Mouse (Mus musculus): ENCODE measurements around the gene Fxyd7. TPM values are rescaled to one million over a fixed set of nuclear protein-coding genes. Genes with fewer than 3 reads are reported as not detected.

Gene Fxyd7
- polyA plus RNA-seq (2015; fragmentation: Nextera tagmentation; extraction: Ambion mirVana) = 181 and 239 TPM in 2 replicates

DNA sequence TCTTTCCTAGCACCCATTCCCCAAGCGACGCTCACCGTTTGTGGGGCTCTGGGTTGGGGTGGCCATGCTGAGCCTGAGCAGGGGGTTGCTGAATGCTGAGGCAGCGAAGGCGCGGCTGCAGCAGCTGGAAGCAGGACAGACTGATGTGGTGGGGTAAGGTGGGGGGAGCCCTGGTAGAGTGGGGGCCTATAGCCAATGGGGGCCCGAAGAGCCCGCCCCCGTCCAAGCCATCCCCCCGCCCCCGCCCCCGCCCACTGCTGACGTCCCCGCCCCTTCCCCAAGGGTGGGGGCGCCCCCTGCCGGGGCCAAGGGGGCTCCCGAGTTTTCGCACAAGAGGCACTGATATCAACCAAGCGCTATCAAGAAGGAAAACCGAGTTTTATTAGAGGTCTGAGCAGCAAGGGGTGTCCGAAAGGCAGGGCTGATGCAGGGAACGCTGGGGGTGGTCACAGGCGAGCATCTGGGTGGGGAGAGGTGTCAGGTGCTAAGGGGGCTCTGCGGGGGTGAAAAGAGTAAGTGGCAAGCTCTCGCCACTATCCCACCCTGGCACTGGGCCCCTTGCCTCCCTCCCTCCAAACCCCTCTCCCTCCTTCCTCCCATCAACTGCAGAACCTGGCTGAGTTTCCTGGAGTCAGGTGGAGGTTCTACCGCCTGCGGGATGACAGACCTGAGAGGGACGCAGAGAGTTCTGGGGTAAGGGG is at the start of gene Fxyd7:
TSS of gene Fxyd7 (minus strand) at position 147 of the 701 bp plus-strand sequence.
- peak within 1 kb of the TSS; percentile 68 for H3K9ac ChIP-seq
- peak within 1 kb of the TSS; percentile 63 for H3K4me2 ChIP-seq
- no peaks in the 10 kb centered on the region for H3K9me3 ChIP-seq
- H3K4me1 ChIP-seq (replicated peaks) = peaks cover 58% of the 10 kb centered on the region
- ATAC-seq (ENCODE audit: low read depth) = peak; percentile 46; the same call in 1 of the 2 replicates
- peaks cover 70% of the 10 kb centered on the region for H3K27me3 ChIP-seq
- 4% methylated on average over 20 of the region's 28 CpGs for WGBS
- peak within 1 kb of the TSS; percentile 70 for H3K27ac ChIP-seq (replicated peaks)
- no peaks in the 10 kb centered on the region for H3K36me3 ChIP-seq
- H3K4me3 ChIP-seq = peak within 1 kb of the TSS; percentile 42

GRCm38 (mm10) chr7:31100786-31101185 is 49.5 kb upstream of the Fxyd7 start:
- no peak for ATAC-seq (ENCODE audit: low read depth)
- no peak overlapping the region for H3K4me3 ChIP-seq
- 85% methylated on average over 14 of the region's 14 CpGs for WGBS
- H3K9me3 ChIP-seq = no peaks in the 10 kb centered on the region
- H3K9ac ChIP-seq = no peak overlapping the region
- no peaks in the 10 kb centered on the region for H3K36me3 ChIP-seq
- no peak overlapping the region for H3K4me2 ChIP-seq
- no peak overlapping the region for H3K27ac ChIP-seq (replicated peaks)
- H3K4me1 ChIP-seq (replicated peaks) = no peaks in the 10 kb centered on the region
- no peaks in the 10 kb centered on the region for H3K27me3 ChIP-seq

GRCm38 (mm10) chr7:31099612-31099982 is 48.3 kb upstream of the Fxyd7 start:
- Histone ChIP-seq H3K4me1 (replicated peaks) (no peaks in the 10 kb centered on the region), H3K4me3 (no peak overlapping the region), H3K27me3 (no peaks in the 10 kb centered on the region), H3K9ac (no peak overlapping the region), H3K27ac (replicated peaks) (no peak overlapping the region), H3K9me3 (no peaks in the 10 kb centered on the region), H3K4me2 (no peak overlapping the region), H3K36me3 (no peaks in the 10 kb centered on the region)
- 94% methylated on average over 6 of the region's 6 CpGs for WGBS
- ATAC-seq (ENCODE audit: low read depth) = no peak

DNA sequence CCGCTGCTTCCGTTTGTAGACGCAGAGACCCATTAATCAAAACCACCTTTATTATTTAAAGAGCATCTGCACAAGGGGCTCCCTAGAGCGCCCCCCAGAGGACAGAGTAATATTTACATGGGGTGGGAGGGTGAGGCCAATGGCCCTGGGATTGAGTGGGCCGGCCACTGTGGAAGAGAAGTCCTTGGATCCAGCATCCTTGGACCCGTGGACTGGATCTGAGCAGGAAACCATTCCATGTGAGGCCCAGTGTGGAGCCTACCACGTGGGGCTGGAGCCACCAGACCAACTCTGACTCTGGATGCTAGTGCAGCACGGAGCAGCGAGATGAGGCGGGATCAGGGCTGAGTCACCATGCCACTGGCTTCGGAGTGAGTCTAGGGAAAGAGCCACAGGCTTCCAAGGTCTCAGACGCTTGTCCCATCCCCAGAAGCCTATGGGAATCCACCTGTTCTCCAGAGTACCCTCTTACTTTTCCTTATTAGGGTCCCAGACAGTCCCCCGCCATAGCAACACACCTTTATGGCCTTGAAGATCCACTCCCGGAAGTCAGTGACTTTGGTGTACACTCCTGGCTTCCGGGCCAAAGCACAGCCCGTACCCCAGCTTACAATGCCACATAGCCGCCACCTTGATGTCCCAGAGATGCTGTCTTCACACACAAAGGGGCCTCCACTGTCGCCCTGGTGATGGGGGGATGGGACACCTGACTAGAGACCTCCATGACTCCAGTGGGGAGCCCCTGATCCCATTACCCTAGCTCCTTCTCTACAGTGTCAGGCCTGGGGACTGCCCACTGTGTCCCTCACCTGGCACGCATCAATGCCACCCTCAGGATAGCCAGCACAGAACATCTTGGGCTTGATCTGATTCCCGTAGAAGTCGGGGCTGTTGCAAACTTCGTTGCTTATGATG is 47.7 kb upstream of the Fxyd7 start:
- ATAC-seq (ENCODE audit: low read depth) = no peak
- WGBS = 79% methylated on average over 22 of the region's 22 CpGs
- Histone ChIP-seq H3K4me2 (no peak overlapping the region), H3K27ac (replicated peaks) (no peak overlapping the region), H3K4me3 (no peak overlapping the region), H3K9ac (no peak overlapping the region), H3K36me3 (no peaks in the 10 kb centered on the region), H3K4me1 (replicated peaks) (0 out of 2 replicates have a peak, but pooled peaks cover 2% of the 10 kb centered on the region), H3K27me3 (no peaks in the 10 kb centered on the region), H3K9me3 (no peaks in the 10 kb centered on the region)

GRCm38 (mm10) chr7:31097583-31098248 is 46.4 kb upstream of the Fxyd7 start:
- H3K9me3 ChIP-seq = no peaks in the 10 kb centered on the region
- peak overlapping the region; percentile 47; the same call in 1 of the 2 replicates for H3K9ac ChIP-seq
- H3K4me2 ChIP-seq = peak overlapping the region; percentile 45
- no peaks in the 10 kb centered on the region for H3K36me3 ChIP-seq
- no peaks in the 10 kb centered on the region for H3K27me3 ChIP-seq
- peak overlapping the region; percentile 8; the same call in 1 of the 2 replicates for H3K4me3 ChIP-seq
- H3K27ac ChIP-seq (replicated peaks) = no peak overlapping the region
- 0 out of 2 replicates have a peak, but pooled peaks cover 6% of the 10 kb centered on the region for H3K4me1 ChIP-seq (replicated peaks)
- 45% methylated on average over 20 of the region's 20 CpGs for WGBS
- ATAC-seq (ENCODE audit: low read depth) = peak; percentile 95

- Histone ChIP-seq H3K9ac (no peak overlapping the region), H3K4me2 (no peak overlapping the region), H3K9me3 (no peaks in the 10 kb centered on the region), H3K4me3 (no peak overlapping the region), H3K4me1 (replicated peaks) (0 out of 2 replicates have a peak, but pooled peaks cover 6% of the 10 kb centered on the region), H3K36me3 (no peaks in the 10 kb centered on the region), H3K27ac (replicated peaks) (no peak overlapping the region), H3K27me3 (no peaks in the 10 kb centered on the region)
- WGBS = 71% methylated on average over 9 of the region's 9 CpGs
- ATAC-seq (ENCODE audit: low read depth) = no peak
These were observed 45.8 kb upstream of the Fxyd7 start for GRCm38 (mm10) chr7:31096892-31097564.

DNA sequence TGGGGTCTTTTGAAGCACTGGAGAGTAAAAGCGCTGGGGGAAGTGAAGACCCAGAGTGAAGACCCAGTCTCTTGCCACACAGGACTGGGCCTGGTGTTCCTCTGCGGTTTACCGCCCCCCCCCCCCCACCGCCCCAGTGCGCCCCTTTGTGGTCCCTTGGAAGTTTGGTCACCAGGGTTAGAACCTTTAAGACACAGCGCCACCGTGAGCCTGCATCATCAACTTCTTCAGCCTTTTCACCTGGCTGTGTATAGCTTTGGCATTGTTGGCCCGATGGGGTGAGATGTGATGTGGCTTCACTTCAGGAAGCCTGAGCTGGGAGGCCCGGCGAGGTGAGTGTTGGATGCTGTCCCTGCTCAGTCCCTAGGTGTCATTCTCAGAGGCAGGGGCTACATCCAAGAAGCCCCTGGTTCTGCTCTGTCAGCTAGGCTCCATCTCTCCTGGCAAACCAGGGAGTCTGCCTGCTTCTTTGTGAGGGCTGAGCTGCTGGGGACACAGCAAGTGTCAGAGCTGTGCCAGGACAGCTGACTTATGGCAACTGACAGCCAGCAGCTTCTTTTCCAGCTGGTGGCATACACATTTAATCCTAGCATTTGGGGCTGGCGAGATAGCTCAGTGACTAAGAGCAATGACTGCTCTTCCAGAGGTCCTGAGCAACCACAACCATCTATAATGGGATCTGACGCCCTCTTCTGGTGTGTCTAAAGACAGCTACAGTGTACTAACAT is 43.7 kb upstream of the Fxyd7 start:
- Histone ChIP-seq H3K4me2 (no peak overlapping the region), H3K27ac (replicated peaks) (no peak overlapping the region), H3K4me1 (replicated peaks) (0 out of 2 replicates have a peak, but pooled peaks cover 6% of the 10 kb centered on the region), H3K36me3 (no peaks in the 10 kb centered on the region), H3K9me3 (no peaks in the 10 kb centered on the region), H3K27me3 (no peaks in the 10 kb centered on the region), H3K4me3 (no peak overlapping the region), H3K9ac (0 out of 2 replicates have a peak overlapping the region, but pooled peaks have one; percentile 26)
- WGBS = 33% methylated on average over 11 of the region's 12 CpGs
- ATAC-seq (ENCODE audit: low read depth) = no peak

DNA sequence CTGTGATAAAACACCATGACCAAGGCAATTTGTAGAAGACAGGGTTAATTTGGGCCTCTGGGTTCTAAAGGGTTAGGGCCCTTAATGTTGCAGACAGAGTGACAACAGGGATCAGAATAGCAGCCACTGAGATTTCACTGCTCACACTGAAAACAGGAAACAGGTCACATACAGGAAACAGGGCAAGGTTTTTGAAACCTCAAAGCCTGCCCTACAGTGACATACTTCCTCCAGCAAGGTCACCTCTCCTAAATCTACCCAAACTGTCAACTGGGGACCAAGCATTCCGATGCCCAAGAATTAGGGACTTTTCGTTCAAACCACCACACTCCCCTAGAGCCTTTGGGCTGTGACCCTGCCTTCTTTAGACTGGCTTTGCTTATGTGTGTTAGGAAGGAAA is 38.5 kb upstream of the Fxyd7 start:
- no peak for ATAC-seq (ENCODE audit: low read depth)
- H3K4me3 ChIP-seq = no peak overlapping the region
- no peak overlapping the region for H3K4me2 ChIP-seq
- 88% methylated on average over 2 of the region's 2 CpGs for WGBS
- no peak overlapping the region for H3K9ac ChIP-seq
- no peaks in the 10 kb centered on the region for H3K36me3 ChIP-seq
- H3K27ac ChIP-seq (replicated peaks) = no peak overlapping the region
- peaks cover 13% of the 10 kb centered on the region for H3K4me1 ChIP-seq (replicated peaks)
- H3K27me3 ChIP-seq = no peaks in the 10 kb centered on the region
- H3K9me3 ChIP-seq = peaks cover 4% of the 10 kb centered on the region; the same call in 1 of the 2 replicates

- no peaks in the 10 kb centered on the region for H3K36me3 ChIP-seq
- H3K4me2 ChIP-seq = no peak overlapping the region
- peaks cover 14% of the 10 kb centered on the region for H3K4me1 ChIP-seq (replicated peaks)
- H3K27ac ChIP-seq (replicated peaks) = no peak overlapping the region
- H3K27me3 ChIP-seq = no peaks in the 10 kb centered on the region
- ATAC-seq (ENCODE audit: low read depth) = no peak
- no peak overlapping the region for H3K9ac ChIP-seq
- WGBS = 66% methylated on average over 3 of the region's 3 CpGs
- peaks cover 4% of the 10 kb centered on the region; the same call in 1 of the 2 replicates for H3K9me3 ChIP-seq
- H3K4me3 ChIP-seq = no peak overlapping the region
These were observed 36.9 kb upstream of the Fxyd7 start for GRCm38 (mm10) chr7:31088206-31088605.

GRCm38 (mm10) chr7:31087262-31087661 is 36.0 kb upstream of the Fxyd7 start:
- Histone ChIP-seq H3K4me1 (replicated peaks) (peaks cover 20% of the 10 kb centered on the region), H3K4me3 (no peak overlapping the region), H3K27me3 (no peaks in the 10 kb centered on the region), H3K9me3 (peaks cover 4% of the 10 kb centered on the region; the same call in 1 of the 2 replicates), H3K36me3 (no peaks in the 10 kb centered on the region), H3K9ac (no peak overlapping the region), H3K27ac (replicated peaks) (no peak overlapping the region), H3K4me2 (no peak overlapping the region)
- ATAC-seq (ENCODE audit: low read depth) = no peak
- WGBS = 67% methylated on average over 2 of the region's 2 CpGs

Measured in neural tube, embryonic 13.5 days (tissue).